Mouse (Mus musculus): ENCODE data around the gene Ptch1. TPM values are rescaled to one million over a fixed set of nuclear protein-coding genes. Genes with fewer than 3 reads are reported as not detected.
A peak's percentile ranks its signal among the peaks of the same experiment; 100 is the strongest.

Ptch1 gene
- 10.7 and 12.2 TPM in 2 replicates for polyA plus RNA-seq (2015; fragmentation: Nextera tagmentation; extraction: Ambion mirVana)

- DNase-seq (ENCODE audit: low spot score) = peak; percentile 74
- H3K4me3 ChIP-seq (replicated peaks; ENCODE audit: low read depth, low read length) = peak within 1 kb of the TSS; percentile 58
Observed at GRCm38 (mm10) chr13:63573256-63573835, at the start of gene Ptch1. Gene Ptch1 (minus strand): TSS chr13:63573598.

GRCm38 (mm10) chr13:63621301-63621700 is 47.9 kb upstream of the Ptch1 start:
- Histone ChIP-seq H3K27ac (no peak overlapping the region), H3K4me2 (ENCODE audit: low read length) (no peak overlapping the region), H3K9me3 (replicated peaks; ENCODE audit: low read length) (no peaks in the 10 kb centered on the region), H3K36me3 (ENCODE audit: insufficient read depth, low read length) (no peaks in the 10 kb centered on the region), H3K9ac (ENCODE audit: low read depth, low read length) (no peak overlapping the region), H3K4me3 (replicated peaks; ENCODE audit: low read depth, low read length) (no peak overlapping the region), H3K27me3 (ENCODE audit: insufficient read depth, low read length) (no peaks in the 10 kb centered on the region), H3K4me1 (replicated peaks; ENCODE audit: insufficient read depth, low read length) (no peaks in the 10 kb centered on the region)
- ATAC-seq (replicated peaks; ENCODE audit: low FRiP score, low read depth) = no peak
- WGBS = 43% methylated on average over 3 of the region's 3 CpGs
- TF ChIP-seq CTCF (IDR thresholded peaks at IDR 0.05; ENCODE audit: low read depth) = no peak
- DNase-seq (ENCODE audit: low spot score) = peak; percentile 25

More at GRCm38 (mm10) chr13:63573256-63573835, at the start of gene Ptch1:
- no peaks in the 10 kb centered on the region for H3K36me3 ChIP-seq (ENCODE audit: insufficient read depth, low read length)
- H3K4me2 ChIP-seq (ENCODE audit: low read length) = peak within 1 kb of the TSS; percentile 82
- peak; percentile 20; the same call in 1 of the 2 replicates for TF ChIP-seq CTCF (IDR thresholded peaks at IDR 0.05; ENCODE audit: low read depth)
- H3K4me1 ChIP-seq (replicated peaks; ENCODE audit: insufficient read depth, low read length) = no peaks in the 10 kb centered on the region; the same call in 1 of the 2 replicates
- H3K27me3 ChIP-seq (ENCODE audit: insufficient read depth, low read length) = no peaks in the 10 kb centered on the region
- peak; percentile 41; the same call in 1 of the 2 replicates for ATAC-seq (replicated peaks; ENCODE audit: low FRiP score, low read depth)
- peak within 1 kb of the TSS; percentile 62 for H3K9ac ChIP-seq (ENCODE audit: low read depth, low read length)
- under 1% methylated on average over 43 of the region's 44 CpGs for WGBS
- H3K9me3 ChIP-seq (replicated peaks; ENCODE audit: low read length) = no peaks in the 10 kb centered on the region
- H3K27ac ChIP-seq = peak within 1 kb of the TSS; percentile 54; the same call in 1 of the 2 replicates

- WGBS = 26% methylated on average over 2 of the region's 2 CpGs
- H3K36me3 ChIP-seq (ENCODE audit: insufficient read depth, low read length) = no peaks in the 10 kb centered on the region
- TF ChIP-seq CTCF (IDR thresholded peaks at IDR 0.05; ENCODE audit: low read depth) = no peak
- H3K4me2 ChIP-seq (ENCODE audit: low read length) = no peak overlapping the region
- no peak overlapping the region for H3K27ac ChIP-seq
- H3K27me3 ChIP-seq (ENCODE audit: insufficient read depth, low read length) = no peaks in the 10 kb centered on the region
- DNase-seq (ENCODE audit: low spot score) (peak; percentile 24), ATAC-seq (replicated peaks; ENCODE audit: low FRiP score, low read depth) (no peak)
- no peak overlapping the region for H3K4me3 ChIP-seq (replicated peaks; ENCODE audit: low read depth, low read length)
- H3K9ac ChIP-seq (ENCODE audit: low read depth, low read length) = no peak overlapping the region
- H3K9me3 ChIP-seq (replicated peaks; ENCODE audit: low read length) = no peaks in the 10 kb centered on the region
- 0 out of 2 replicates have a peak, but pooled peaks cover 4% of the 10 kb centered on the region for H3K4me1 ChIP-seq (replicated peaks; ENCODE audit: insufficient read depth, low read length)
Observed at GRCm38 (mm10) chr13:63613201-63613600, 39.8 kb upstream of the Ptch1 start.

GRCm38 (mm10) chr13:63609734-63610133 is 36.3 kb upstream of the Ptch1 start:
- TF ChIP-seq CTCF (IDR thresholded peaks at IDR 0.05; ENCODE audit: low read depth) = no peak
- no peaks in the 10 kb centered on the region for H3K36me3 ChIP-seq (ENCODE audit: insufficient read depth, low read length)
- no peak overlapping the region for H3K4me2 ChIP-seq (ENCODE audit: low read length)
- H3K27ac ChIP-seq = no peak overlapping the region
- H3K4me3 ChIP-seq (replicated peaks; ENCODE audit: low read depth, low read length) = no peak overlapping the region
- H3K4me1 ChIP-seq (replicated peaks; ENCODE audit: insufficient read depth, low read length) = 0 out of 2 replicates have a peak, but pooled peaks cover 4% of the 10 kb centered on the region
- H3K9me3 ChIP-seq (replicated peaks; ENCODE audit: low read length) = no peaks in the 10 kb centered on the region
- H3K9ac ChIP-seq (ENCODE audit: low read depth, low read length) = no peak overlapping the region
- 9% methylated on average over 10 of the region's 10 CpGs for WGBS
- H3K27me3 ChIP-seq (ENCODE audit: insufficient read depth, low read length) = no peaks in the 10 kb centered on the region
- no peak for ATAC-seq (replicated peaks; ENCODE audit: low FRiP score, low read depth)
- DNase-seq (ENCODE audit: low spot score) = peak; percentile 22

GRCm38 (mm10) chr13:63597593-63597992 is 24.2 kb upstream of the Ptch1 start:
- no peak for ATAC-seq (replicated peaks; ENCODE audit: low FRiP score, low read depth)
- Histone ChIP-seq H3K36me3 (ENCODE audit: insufficient read depth, low read length) (no peaks in the 10 kb centered on the region), H3K27me3 (ENCODE audit: insufficient read depth, low read length) (no peaks in the 10 kb centered on the region), H3K4me1 (replicated peaks; ENCODE audit: insufficient read depth, low read length) (no peaks in the 10 kb centered on the region), H3K9me3 (replicated peaks; ENCODE audit: low read length) (no peaks in the 10 kb centered on the region), H3K27ac (no peak overlapping the region), H3K4me3 (replicated peaks; ENCODE audit: low read depth, low read length) (no peak overlapping the region), H3K9ac (ENCODE audit: low read depth, low read length) (no peak overlapping the region), H3K4me2 (ENCODE audit: low read length) (no peak overlapping the region)
- no peak for DNase-seq (ENCODE audit: low spot score)
- 75% methylated on average over 3 of the region's 3 CpGs for WGBS
- TF ChIP-seq CTCF (IDR thresholded peaks at IDR 0.05; ENCODE audit: low read depth) = no peak

GRCm38 (mm10) chr13:63595869-63596268 is 22.5 kb upstream of the Ptch1 start:
- H3K36me3 ChIP-seq (ENCODE audit: insufficient read depth, low read length) = no peaks in the 10 kb centered on the region
- H3K9ac ChIP-seq (ENCODE audit: low read depth, low read length) = no peak overlapping the region
- no peaks in the 10 kb centered on the region for H3K4me1 ChIP-seq (replicated peaks; ENCODE audit: insufficient read depth, low read length)
- TF ChIP-seq CTCF (IDR thresholded peaks at IDR 0.05; ENCODE audit: low read depth) = no peak
- no peak overlapping the region for H3K4me3 ChIP-seq (replicated peaks; ENCODE audit: low read depth, low read length)
- no peaks in the 10 kb centered on the region for H3K27me3 ChIP-seq (ENCODE audit: insufficient read depth, low read length)
- ATAC-seq (replicated peaks; ENCODE audit: low FRiP score, low read depth) (no peak), DNase-seq (ENCODE audit: low spot score) (no peak)
- no peak overlapping the region for H3K27ac ChIP-seq
- H3K4me2 ChIP-seq (ENCODE audit: low read length) = no peak overlapping the region
- WGBS = 58% methylated on average over 7 of the region's 7 CpGs
- no peaks in the 10 kb centered on the region for H3K9me3 ChIP-seq (replicated peaks; ENCODE audit: low read length)

Data from kidney, postnatal 0 days (tissue).